Mouse (Mus musculus) heart, adult 18-20 months (tissue): ENCODE measurements around the gene Igf2. TPM values are rescaled to one million over a fixed set of nuclear protein-coding genes. Genes with fewer than 3 reads are reported as not detected.
A peak's percentile ranks its signal among the peaks of the same experiment; 100 is the strongest.

ENCODE experiments used
- DNase-seq, 2 experiments: peaks; one replicate each; pipeline ENCODE4 v3.0.0; 2021 to 2022; ENCODE audit warnings: mixed read lengths in 1 of 2
- long read RNA-seq, 2 experiments: library from polyadenylated mRNA; stranded (forward); transcript quantifications; one replicate each; pipeline ENCODE4 v2.0.0; 2021
- total RNA-seq, 2 experiments: library from RNA; stranded (reverse); gene quantifications; 2 replicates each; pipeline ENCODE4 v1.2.3; 2021

The Igf2 gene
- 10 to 100 TPM; 47.4 to 56.7 TPM for total RNA-seq
- long read RNA-seq, experiment 1 = 0 reads
- long read RNA-seq, experiment 2 = 0 reads

DNA sequence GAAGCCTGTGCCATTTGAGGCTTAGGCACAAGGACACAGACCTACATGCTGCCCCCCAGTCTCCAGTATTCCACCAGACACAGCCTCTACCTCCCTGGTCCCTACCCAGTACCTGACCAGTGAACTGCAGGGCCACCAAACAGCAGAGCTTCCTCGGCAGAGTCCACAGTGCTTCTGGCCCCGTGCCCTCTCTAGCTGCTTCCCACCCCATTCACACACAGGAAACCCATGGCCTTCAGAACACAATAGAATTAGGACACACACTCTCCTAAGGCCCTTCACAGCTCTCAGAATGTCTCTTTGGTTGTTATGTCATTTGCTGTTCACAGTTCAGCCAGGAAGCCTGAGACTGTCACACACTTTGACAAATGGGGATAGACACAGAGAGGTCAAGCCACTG is at the start of gene Igf2:
Igf2 (minus strand) TSS at position 158 of the 400 bp plus-strand sequence.
- no peak for DNase-seq

DNA sequence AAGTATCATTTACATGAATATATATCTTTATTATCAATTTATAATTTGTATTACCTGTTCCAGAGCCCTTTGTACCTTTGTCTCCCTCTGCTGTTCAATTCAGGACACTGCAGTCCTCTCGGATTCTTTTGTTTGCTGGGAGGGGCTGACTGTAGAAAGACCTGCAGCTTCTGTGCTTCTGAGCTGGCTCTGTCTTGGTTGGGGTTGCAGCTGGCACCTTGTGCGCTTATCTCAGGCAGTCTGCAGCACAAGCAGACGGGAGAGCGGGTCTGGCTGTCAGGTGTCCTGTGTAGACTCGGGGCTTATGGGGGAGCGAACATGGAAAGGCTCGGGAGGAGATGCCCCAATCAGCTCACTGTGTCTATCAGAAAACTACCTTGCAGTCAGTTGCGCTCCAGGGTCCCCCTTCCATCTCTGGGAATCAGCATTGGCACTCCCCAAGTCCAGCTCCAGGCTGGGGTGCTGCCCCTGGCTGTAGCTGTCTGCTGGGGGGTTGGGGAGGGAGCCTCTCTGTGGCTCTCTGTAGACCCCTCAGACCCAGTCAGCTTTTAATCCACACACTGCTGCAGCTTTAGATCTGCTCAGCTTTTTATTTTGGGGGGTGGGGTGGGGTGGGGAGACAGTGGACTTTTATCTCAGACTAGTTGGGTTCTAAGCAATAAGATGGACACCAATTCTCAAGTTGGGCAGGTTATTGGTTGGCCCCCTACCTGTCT is 48.3 kb upstream of the Igf2 start:
- DNase-seq = peak; percentile 22 to 74

DNA sequence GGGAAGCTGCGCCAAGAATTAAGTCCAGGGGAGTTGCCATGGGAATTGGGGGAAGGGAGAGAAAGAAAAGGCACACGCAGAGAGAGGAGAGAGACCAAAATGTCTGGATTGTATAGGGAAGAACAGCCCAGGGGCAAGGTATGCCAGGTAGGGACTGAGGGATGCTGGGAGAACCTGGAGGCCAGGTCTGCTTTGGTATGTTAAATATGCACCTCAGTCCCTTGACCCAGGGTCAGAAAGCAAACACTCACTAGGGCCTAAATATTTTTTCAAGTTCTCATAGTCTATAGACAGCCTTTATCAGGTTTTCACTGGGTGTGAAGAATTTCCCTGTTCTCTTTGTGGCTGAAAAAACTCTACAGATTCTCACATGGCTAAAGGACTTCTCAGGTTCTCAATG is 40.3 kb upstream of the Igf2 start:
- no peak for DNase-seq

DNA sequence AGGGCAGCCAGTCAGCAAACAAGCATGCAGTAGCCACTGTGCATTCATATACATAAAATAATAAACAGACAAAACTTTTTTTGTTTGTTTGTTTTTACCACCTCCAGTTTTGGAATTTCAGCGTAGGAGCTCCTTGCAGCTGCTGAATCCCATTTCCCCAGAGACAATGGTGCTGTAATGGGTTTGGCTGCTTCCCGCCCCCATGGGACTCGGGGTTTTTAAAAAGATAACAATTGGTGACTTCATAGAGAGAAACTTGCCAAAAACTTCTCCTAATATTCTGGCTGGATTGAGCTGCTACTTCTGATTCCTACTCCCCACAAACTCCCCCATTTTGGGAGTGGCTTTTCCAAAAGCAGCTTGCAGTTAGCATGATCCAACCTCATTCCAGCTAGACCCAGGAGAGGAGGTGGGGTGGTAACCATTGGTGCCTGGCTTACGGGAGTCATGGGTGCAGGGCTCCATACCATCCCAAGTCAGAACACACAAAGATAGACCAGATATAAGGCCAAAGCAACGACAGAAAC is 32.8 kb upstream of the Igf2 start:
- peak; percentile 80 to 85 for DNase-seq

DNA sequence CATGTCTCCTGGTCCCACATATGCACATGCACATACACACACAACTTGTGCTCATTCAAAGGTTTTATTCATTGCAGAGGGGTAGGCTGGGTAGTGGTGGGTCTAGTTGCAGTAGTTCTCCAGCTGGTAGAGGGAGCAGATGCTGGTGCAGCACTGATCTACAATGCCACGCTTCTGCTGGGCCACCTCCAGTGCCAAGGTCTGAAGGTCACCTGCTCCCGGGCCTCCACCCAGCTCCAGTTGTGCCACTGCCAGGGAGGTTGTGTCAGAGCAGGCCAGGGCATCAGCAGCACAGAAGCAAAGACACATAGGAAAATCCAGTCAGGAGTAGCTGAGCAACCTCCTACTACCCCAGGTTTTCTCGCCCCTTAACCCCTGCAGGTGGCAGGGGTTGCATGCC is 12.0 kb upstream of the Igf2 start:
- DNase-seq = peak; percentile 64 to 71

DNA sequence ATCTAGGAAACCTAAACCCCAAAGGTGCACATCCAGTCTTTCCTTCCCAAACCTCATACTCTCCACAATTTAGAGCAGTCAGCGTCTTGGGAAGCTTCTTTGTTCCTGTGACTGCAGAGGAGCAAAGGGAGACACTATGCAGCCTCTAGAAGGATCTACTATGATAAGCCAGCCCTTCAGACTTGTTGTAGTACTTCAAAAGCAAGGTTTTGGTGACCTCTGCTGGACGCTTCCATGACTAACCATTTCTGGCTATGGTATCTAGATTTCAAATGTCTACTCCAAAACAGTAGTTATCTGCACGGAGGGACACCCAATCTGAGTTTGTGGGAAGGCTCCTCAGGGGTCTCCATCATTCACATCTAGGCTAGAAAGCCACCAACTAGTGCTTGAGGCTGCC is 9.0 kb upstream of the Igf2 start:
- DNase-seq = peak in 1 of 2 experiments; percentile 71

DNA sequence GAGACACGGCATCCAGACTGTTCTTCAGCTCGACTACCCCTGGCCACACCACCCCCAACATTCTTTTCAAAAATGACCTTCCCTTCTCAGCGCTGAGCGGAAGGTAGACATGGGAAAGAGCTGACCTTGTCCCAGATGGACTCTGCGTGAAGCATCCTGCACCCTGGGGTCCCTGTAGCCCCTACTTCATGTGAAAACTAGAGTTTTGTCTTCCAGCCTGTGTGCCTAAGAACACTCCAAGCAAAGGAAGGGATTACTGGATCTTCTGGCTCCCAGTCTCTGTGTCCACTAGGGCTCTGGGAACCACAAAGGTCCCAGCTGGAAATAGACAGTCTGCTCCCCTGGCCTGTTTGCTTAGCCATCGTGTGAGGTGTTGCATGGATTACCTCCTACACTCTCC is 8.5 kb upstream of the Igf2 start:
- DNase-seq = no peak

DNA sequence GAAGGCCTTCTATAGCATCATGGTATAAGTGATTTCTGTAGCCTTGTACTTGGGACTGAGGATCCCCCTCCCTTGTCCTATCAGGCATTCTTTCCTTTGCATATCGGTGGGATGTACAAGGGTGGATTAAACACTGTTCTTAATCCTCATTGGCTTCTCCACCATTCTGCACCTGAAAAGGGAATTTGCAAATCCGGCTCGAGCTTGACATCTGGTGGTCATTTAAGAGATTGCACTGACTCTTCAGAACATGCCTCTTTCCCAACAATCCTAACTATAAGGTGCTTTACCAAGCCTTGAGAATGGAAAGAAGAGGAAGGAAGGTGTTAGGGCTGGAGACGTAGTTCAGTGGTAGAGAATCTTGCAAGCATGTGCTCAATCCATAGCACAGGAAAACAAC is 5.5 kb upstream of the Igf2 start:
- peak in 1 of 2 experiments; percentile 76 for DNase-seq

DNA sequence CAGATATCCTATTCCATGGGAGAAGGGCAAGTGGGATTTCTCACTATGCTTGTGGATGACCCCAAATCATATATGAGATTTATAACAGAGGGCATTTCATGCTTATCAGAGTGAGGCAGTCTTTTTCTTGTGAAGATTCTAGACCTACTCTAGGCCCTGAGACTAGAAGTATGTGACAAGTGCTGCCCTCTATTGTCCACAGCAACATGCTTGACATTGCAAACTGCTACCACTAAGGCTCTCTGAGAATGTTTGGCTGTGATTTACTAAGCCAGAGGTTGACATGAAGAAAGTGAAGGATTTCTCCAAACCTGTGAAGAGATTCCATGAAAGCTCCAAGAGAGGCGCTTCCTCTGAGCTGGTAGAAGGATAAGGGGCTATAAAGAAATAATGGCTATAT is 4.5 kb upstream of the Igf2 start:
- no peak for DNase-seq

DNA sequence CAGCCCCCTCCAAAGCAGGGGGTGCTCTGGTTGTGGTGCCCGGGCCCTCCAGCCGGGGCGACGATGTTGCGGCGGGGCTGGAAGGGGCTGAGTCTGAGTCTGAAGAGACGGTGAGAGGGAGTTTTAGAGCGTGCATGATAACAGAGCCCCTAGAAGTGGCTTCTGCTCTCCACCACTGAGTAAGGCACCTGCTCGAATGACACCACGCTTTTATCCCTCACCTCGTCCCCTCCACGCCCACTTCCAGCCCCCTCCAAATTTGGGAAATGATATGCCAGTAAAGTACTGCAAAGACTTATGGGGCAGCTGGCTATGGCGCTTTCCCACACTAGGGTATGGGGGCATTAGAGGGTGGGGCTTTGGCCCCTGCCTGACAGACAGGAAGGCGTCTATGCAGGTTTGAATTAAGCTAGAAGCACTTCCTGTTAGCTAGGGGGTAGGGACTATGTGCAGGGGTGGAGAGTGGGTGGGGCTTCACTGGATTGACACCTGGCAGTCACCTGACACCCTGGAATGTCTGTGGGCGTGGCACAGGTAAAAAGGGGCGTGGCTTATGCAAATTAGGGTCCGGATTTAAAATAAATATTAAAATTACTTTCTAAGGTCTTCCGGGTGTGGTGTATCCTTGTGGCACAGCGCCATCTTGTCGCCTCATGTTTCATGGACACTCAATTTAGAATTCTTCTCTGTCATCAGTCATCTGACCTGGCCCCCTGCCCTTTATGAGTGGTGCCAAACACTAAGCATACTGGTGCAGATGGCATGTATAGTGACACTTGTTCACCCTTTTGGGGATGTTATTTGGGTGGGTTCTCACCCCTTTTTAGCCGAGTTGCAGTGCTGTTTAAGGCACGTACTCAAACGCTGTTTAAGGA is 3.4 kb upstream of the Igf2 start, which contains the start of gene Gm49394:
Gm49394 (minus strand) TSS at position 192 of the 875 bp plus-strand sequence.
- no peak for DNase-seq

DNA sequence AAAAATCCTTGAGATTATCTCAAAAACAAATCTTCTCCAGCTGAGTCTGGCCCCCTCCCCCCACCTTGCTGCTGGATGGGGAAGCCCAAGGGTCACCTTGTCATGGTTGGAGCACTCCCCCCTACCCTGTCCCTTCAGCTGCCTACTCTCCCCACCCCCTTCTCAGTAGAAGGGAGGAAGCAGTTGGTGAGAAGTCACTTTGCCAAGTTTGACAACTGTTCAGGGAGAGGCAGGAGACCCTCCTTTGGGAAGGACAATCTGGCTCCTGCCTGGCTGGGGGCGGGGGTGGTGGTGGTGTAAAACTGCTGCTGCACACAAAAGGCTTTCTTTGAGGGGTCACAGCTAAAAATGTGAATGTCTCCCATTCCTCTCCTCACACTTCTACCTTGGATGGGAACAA is 1.7 kb upstream of the Igf2 start:
- no peak for DNase-seq

DNA sequence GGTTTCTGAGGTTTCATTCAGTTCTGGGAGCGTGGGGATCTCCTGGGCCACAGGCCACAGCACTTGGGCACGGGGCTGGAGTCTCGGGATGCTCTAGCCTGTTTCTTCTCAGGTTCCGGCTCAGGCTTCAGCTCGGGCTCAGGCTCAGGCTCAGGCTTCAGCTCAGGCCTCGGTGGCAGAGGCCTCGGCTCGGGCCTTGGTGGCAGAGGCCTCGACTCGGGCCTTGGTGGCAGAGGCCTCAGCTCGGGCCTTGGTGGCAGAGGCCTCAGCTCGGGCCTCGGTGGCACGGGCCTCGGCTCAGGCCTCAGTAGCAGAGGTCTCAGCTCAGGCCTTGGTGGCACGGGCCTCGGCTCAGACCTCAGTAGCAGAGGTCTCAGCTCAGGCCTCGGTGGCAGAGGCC is 905 bp upstream of the Igf2 start:
- no peak for DNase-seq

DNA sequence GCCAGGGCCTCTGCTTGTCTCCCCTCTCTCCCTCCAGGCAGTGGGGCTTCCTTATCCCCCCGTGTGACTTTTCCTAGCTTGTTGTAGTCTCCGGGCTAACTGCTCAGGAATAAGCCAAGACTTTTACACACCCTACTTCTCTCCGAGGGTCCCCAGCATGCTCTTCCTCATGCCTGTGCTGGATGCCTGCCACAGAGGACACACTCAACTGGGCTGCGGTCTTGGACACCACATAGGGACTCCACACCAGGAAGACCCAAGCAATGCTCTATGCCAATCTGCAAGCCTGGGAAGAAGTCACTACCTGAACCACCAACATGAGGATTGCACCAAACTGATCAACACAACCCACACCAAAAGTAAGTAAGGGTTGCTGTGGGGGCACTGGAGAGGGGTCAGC is 507 bp downstream of the Igf2 start:
- no peak for DNase-seq

DNA sequence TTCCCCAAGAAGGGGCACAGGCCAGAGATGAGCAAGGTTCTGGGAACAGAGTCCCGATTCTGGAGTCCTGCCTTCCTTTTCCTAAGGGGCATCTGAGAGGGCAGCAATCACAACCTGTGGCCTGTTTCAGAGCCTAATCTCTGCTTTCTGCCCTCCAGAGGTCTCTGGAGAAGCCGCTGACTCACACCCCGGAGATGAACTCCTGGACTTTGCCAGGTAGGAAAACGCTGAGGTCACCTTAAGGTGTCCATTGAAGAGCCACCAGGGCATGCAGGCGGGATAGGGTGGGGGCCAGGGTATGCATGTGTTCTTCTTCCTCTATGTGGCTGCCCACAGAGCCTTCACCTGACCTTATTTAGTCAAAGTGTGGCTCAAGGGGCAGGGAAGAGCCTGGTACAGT is 1.3 kb downstream of the Igf2 start:
- DNase-seq = no peak

DNA sequence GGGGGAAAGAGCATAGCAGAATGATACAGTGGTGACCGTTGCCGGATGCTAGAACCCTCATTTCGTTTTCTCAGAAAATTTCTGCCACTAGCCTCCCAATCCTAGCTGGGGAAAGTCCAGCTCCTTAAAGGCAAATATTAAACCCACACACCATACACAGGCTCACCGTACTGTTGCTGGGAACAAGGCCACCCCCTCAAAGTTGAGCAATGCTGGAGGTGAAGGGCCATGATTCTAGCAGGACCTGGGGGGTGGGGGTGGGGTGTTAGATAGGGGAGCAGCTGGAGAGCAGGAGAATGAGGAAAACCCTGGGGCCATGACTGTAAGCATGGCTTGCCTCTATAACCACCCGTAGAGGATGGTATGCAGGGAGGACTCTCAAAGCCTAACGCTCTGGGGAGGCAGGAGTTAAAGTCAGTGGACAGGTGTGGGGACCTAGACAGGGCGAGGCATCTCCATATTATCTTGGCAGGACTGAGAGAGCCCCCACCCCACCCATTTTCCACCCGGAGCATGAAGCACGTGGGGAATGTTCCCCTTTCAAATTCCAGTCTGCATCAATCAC is 2.1 kb downstream of the Igf2 start:
- no peak for DNase-seq

DNA sequence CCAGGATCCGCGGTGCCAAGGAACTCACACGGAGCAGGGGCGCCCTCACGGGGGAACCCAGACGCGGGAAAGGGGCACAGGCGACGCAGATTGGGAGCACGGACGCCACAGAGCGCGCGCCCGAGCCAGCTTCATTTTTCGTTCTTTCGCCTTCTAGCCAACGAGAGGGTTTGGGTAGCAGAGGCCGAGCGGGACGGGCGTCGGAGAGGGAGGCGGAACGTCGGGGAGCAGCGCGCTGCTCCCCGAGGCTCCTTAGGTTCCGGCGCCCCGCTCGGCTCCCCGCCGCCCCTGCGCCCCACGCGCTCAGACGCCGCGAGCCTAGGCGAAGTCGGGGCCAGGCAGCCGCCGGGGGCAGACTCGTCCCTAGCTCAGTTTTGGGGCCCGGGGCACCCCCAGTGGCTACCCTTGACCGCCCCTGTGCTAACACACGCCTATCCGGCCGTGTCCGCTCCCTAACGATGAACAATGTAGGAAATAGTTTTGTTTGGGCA is 2.6 kb downstream of the Igf2 start:
- no peak for DNase-seq

DNA sequence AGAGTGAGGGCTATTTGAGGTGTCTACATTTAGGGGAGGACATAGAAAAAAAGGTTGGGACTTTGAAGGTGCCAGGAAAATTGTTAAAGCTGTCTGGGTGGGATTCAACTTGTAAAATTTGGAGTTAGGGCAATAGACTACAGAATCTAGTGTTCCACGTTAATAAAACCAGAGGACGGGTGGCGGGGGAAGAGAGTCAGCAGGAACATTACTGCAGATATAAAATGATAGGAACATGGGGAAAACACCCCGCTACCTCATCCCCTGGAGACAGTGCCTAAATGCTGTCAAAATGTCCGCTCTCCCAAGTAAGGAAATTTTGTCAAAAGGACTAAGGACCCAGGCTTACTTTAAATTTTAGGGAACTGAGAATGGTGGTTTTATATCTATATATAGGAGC is 3.5 kb downstream of the Igf2 start:
- DNase-seq = no peak

DNA sequence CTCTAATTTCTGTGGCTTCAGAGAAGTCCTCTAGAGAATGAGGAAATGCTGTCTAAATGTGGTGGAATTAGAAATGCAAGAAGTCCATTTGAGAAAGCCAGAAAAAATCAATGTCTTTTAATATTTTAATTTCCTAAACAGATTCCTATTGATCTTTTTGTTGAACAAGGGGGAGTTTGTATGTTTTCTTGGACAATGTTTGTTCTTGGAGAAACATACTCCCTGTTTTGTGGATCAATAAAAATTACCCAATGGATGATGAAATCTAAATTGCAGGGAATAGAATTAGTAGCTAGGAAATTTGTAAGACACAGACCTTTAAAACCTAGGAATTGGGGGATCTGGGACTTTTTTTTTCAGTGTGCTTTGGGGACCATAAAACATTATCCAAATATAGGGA is 4.8 kb downstream of the Igf2 start:
- no peak for DNase-seq

DNA sequence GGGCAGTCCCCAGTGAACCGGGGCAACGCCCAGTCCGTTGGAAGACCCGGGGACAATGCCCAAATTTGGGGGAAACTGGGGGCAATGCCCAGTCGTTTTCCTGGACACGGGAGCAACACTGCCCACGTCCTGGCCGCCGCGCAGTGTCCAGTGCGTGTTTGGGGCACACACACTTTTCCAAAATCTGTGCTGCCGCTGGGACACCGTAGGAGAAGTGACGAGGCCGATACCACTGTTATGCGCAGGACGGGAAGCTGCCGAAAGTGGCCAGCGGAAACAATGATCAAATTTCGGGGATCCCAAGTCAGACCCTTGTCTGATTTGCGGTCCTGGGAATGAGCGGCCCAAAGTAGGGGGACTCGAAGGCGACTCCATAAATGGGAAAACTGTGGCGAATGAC is 5.6 kb downstream of the Igf2 start:
- DNase-seq = no peak

DNA sequence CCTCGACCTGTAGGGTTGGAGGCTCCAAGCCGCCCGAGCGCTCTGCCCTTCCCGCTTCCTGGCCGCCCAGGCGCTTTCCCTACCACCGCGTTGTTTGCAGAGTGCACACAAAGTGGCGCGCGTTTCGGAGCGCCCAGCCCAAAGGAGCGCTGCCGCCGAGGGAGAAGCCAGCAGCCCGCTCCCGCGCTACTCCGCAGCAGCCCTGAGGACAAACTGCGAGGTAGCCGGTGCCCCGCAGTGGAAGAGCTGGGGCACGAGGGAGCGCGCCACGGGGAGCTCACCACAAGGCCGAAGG is 6.0 kb downstream of the Igf2 start:
- DNase-seq = no peak

DNA sequence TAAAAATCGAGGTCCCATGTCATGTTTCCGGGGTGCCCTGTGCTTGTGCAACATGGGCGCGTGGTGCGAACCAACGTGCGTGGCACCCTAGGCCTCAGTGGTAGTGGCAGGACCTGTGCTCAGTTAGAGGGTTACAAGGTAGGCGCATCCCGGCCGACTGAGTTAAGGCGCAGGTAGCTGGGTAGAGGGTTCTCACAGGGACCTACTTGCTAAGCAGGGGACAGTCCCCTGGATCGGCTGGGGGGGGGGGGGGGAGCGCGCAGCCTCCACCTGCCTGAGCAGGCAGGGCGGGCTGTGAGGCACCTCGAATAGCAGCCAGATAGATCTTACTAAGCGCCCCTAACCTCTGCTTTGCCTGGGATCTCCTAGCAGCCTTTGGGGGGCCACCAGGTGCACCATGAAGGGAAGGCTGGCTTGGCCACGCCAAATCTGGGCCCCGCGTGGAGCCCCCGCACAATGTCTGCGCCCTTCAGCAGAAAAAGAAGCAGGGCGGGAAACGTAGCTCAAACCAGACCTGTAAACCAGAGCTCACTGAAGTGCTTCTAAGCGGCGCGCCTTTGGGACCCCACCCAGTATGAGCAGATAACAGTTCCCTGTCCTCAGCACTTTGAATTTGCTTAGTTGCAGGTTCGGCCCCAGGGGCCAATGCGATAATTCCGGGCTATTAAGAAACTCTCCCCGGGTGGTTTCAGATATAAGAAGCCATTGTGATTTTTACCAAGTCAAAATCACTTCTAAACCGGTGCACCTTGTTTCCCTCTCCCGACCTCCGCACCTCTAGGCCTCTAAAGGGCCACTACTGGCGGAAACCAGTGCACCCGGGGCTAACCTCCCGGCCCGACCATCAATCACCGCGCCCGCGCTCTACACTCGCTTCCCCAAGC is 6.6 kb downstream of the Igf2 start:
- no peak for DNase-seq

DNA sequence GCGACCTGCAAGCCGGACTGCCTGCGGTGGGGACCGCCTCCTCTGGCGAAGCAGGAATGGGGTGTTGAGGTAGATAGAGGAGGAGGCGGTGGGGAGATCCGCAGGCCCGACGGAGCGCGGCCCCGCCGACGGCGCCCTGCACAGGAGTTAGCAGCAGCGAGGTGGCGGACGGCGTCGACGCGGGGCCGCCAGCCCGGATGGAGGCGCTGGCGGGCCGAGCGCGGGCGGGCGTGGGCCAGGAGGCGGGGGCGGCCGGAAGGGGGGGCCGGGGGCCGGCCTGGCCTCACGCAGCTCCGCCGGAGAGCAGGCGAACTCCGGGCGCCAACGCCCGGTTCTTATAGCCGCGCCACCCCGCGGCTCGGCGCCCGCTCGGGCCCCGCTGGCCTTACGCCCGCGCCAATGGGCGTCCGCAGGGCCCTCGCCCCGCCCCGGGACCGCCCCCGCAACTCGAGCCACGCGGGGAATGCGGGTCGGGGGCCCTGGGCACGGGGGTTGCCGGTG is 7.4 kb downstream of the Igf2 start:
- no peak for DNase-seq
